Mouse (Mus musculus): ENCODE measurements around the gene Ccdc15.

Gene Ccdc15

GRCm38 (mm10) chr9:37232201-37233195, 115.7 kb downstream of the Ccdc15 start:
- in situ Hi-C loops (cut with MboI, MseI) = no loop called here

- in situ Hi-C loops (cut with MboI, MseI) = no loop called here
Observed at GRCm38 (mm10) chr9:37230486-37231195, 117.6 kb downstream of the Ccdc15 start.

DNA sequence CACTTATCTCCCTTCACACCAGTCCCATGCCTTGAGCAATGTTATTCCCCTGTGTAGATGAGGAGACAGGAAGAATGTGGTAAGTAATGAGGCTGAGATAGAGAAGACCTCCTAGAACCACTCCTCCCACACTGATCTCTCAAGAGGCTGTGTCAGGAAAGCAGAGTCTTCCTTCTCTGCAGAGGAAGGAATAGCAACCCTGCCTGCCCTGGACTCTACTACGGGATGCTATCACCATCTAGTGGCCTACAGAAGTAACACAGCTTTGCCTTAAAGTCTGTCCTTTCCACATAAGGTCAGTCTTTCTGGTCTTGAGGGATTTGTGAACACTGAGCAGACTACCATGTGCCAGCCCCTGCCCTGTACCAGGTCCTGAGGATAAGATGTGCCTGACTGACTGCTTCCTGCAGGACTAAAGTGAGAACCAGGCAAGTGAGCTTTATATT, 118.3 kb downstream of the Ccdc15 start:
- in situ Hi-C loops (cut with MboI, MseI) = loop anchor here (5.0 to 10.0 kb wide), 2 partner anchors 53 to 195 kb away; no protein-coding TSS in a partner anchor

Measured in T-helper 2 cell (primary cell).